Mouse (Mus musculus) spleen, adult 2 months (tissue): Measurements from ENCODE around the gene Tmem88b.

Experiments used
- CTCF ChIP-seq: fragments of 200-500 bp; IDR thresholded peaks from 2 replicates; pipeline ENCODE4 v1.5.1; 2011; ENCODE audit warnings: mild to moderate bottlenecking, inconsistent platforms; ENCODE audit not compliant: insufficient read depth, insufficient read length, insufficient replicate concordance; ENCODE audit errors: extremely low read depth
- POLR2A ChIP-seq: fragments of 200-500 bp; IDR thresholded peaks from 2 replicates; pipeline ENCODE4 v1.6.1; 2011; ENCODE audit warnings: low read depth, low read length, inconsistent platforms

- TF ChIP-seq CTCF (no peak), POLR2A (no peak)
Measured at GRCm38 (mm10) chr4:155759862-155760612, 25.6 kb downstream of the Tmem88b start.
